Mouse (Mus musculus): ENCODE data around the gene Kbtbd6. TPM values are rescaled to one million over a fixed set of nuclear protein-coding genes. Genes with fewer than 3 reads are reported as not detected.

The Kbtbd6 gene
- 1.7 and 3.1 TPM in 2 replicates for total RNA-seq (2023)

GRCm38 (mm10) chr14:79451681-79452590 is at the start of gene Kbtbd6:
Gene Kbtbd6, plus strand, starts transcription at chr14:79451835.

GRCm38 (mm10) chr14:79425979-79426729 is 25.5 kb upstream of the Kbtbd6 start, which contains the start of gene Kbtbd7:
Gene Kbtbd7, plus strand, starts transcription at chr14:79426511.

GRCm38 (mm10) chr14:79480624-79481338 is 29.1 kb downstream of the Kbtbd6 start, which contains the start of gene Elf1:
Gene Elf1, plus strand, starts transcription at chr14:79481194.

GRCm38 (mm10) chr14:79481339-79482151 is 29.9 kb downstream of the Kbtbd6 start, which contains the start of gene Wbp4:
Gene Wbp4, minus strand, starts transcription at chr14:79481520.

Other genes with a start within 250 kb of the Kbtbd6 start
- not detected in 2 replicates for gene Zfp957, start 204.5 kb upstream of the Kbtbd6 start, total RNA-seq (2023)
- gene Rgcc, start 150.2 kb upstream of the Kbtbd6 start, total RNA-seq (2023) = 52.0 and 76.1 TPM in 2 replicates
- 28.0 and 37.8 TPM in 2 replicates for gene Naa16, start 61.1 kb upstream of the Kbtbd6 start, total RNA-seq (2023)
- 1.4 and 1.7 TPM in 2 replicates for gene Mtrf1, start 54.1 kb upstream of the Kbtbd6 start, total RNA-seq (2023)
- gene Kbtbd7, start 25.3 kb upstream of the Kbtbd6 start, total RNA-seq (2023) = 37.4 and 37.5 TPM in 2 replicates
- 61.6 and 67.4 TPM in 2 replicates for gene Elf1, start 29.4 kb downstream of the Kbtbd6 start, total RNA-seq (2023)
- gene Wbp4, start 29.7 kb downstream of the Kbtbd6 start, total RNA-seq (2023) = 20.9 and 22.9 TPM in 2 replicates
- gene Sugt1, start 135.9 kb downstream of the Kbtbd6 start, total RNA-seq (2023) = 46.7 and 57.6 TPM in 2 replicates
- not detected in 2 replicates for gene Cnmd, start 210.3 kb downstream of the Kbtbd6 start, total RNA-seq (2023)